27 mouse cellular contexts compared by ENCODE assay signal in the genomic region with DNA sequence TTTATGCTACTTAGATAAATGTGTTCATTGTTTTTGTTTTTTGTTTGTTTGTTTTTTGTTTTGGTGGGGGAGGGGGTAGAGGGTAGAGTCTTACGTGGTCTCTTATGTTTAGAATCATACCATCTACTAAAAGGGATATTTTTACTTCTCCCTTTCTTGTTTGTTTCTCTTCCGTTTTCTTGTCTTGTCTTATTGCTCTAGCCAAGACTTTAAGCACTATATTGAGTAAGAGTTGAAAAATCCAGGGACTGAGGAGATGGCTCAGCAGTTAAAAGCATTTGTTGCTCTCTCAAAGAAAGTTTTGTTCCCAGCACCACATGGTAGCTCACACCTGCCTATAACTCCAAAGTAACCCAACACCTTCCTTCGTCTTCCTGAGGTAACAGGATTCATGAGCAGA. TPM values are rescaled to one million over a fixed set of nuclear protein-coding genes. Genes with fewer than 3 reads are reported as not detected.
DNase-seq lines count a peak whose midpoint lies in the region; ATAC-seq lines count a peak whose summit lies in the region.
"Had no signal": no experiment of that assay in that cellular context is flagged by ENCODE, and none has a peak within 500 bp of the region (broad histone marks: within the 10 kb centered on the region; RNA-seq: fewer than 3 reads in every experiment).

No protein-coding gene starts in this region.

- intact Hi-C loops in heart, postnatal 36 days (cut with DNase I): no loop called here

- H3K9ac ChIP-seq in kidney, embryonic 15.5 days: no peak overlapping the region
- H3K9ac ChIP-seq: embryonic facial prominence, embryonic 12.5 days; embryonic facial prominence, embryonic 15.5 days; forebrain, embryonic 12.5 days; forebrain, embryonic 15.5 days; heart, embryonic 12.5 days; heart, embryonic 15.5 days; hindbrain, embryonic 14.5 days had no signal

- no peak overlapping the region for H3K27ac ChIP-seq in kidney, embryonic 15.5 days
- H3K27ac ChIP-seq: embryonic facial prominence, embryonic 12.5 days; embryonic facial prominence, embryonic 15.5 days; forebrain, embryonic 12.5 days; forebrain, embryonic 15.5 days; heart, embryonic 15.5 days; hindbrain, embryonic 14.5 days; hindbrain, postnatal 0 days had no signal

- H3K36me3 ChIP-seq in kidney, embryonic 15.5 days: no peaks in the 10 kb centered on the region
- H3K36me3 ChIP-seq: embryonic facial prominence, embryonic 12.5 days; embryonic facial prominence, embryonic 15.5 days; forebrain, embryonic 12.5 days; forebrain, embryonic 15.5 days; heart, embryonic 12.5 days; heart, embryonic 15.5 days had no signal

- 0 out of 2 replicates have a peak, but pooled peaks cover 2% of the 10 kb centered on the region for H3K4me1 ChIP-seq in kidney, embryonic 15.5 days
- H3K4me1 ChIP-seq: embryonic facial prominence, embryonic 12.5 days; forebrain, embryonic 15.5 days had no signal

- no peak overlapping the region for H3K4me2 ChIP-seq in kidney, embryonic 15.5 days
- H3K4me2 ChIP-seq: embryonic facial prominence, embryonic 12.5 days; embryonic facial prominence, embryonic 15.5 days; forebrain, embryonic 12.5 days; forebrain, embryonic 15.5 days; heart, embryonic 12.5 days; heart, embryonic 15.5 days; hindbrain, embryonic 14.5 days had no signal

- H3K27me3 ChIP-seq in kidney, embryonic 15.5 days: no peaks in the 10 kb centered on the region
- H3K27me3 ChIP-seq: embryonic facial prominence, embryonic 12.5 days; embryonic facial prominence, embryonic 15.5 days; forebrain, embryonic 12.5 days; forebrain, embryonic 15.5 days; heart, embryonic 15.5 days had no signal

- peak; percentile 70 for DNase-seq in heart, adult 11 months
- no peak for DNase-seq in heart, postnatal 36 days
- DNase-seq in left cerebral cortex, adult 9 months (ENCODE audit: low spot score in 2 of 2): no peak
- DNase-seq in layer of hippocampus, adult 8-10 months (ENCODE audit: low spot score in 2 of 2): no peak
- DNase-seq: adrenal gland, adult 2 months; adrenal gland, postnatal 14 days; cerebellum, adult 18-20 months; cerebellum, adult 9-10 months; cerebellum, postnatal 14 days; gastrocnemius, postnatal 10 days; gastrocnemius, postnatal 36 days; heart, adult 18-20 months; heart, postnatal 10 days; heart, postnatal 4 days had no signal

- peak; percentile 87 for ATAC-seq in granulocyte monocyte progenitor cell, adult 5-6 weeks (replicated peaks; ENCODE audit: poor library complexity, severe bottlenecking)
- ATAC-seq in megakaryocyte progenitor cell, adult 5-6 weeks (replicated peaks; ENCODE audit: poor library complexity): peak; percentile 38; the same call in 1 of the 2 replicates
- no peak for ATAC-seq in kidney, embryonic 15.5 days (replicated peaks; ENCODE audit: low FRiP score)
- ATAC-seq: CD4-positive, CD25-positive, alpha-beta regulatory T cell, adult 4 months; forebrain, embryonic 15.5 days; hindbrain, postnatal 0 days; inflammation-experienced regulatory T-cells, adult 6 months had no signal

- WGBS in kidney, embryonic 15.5 days: 84% methylated on average over 3 of the region's 3 CpGs

- H3K9me3 ChIP-seq in kidney, embryonic 15.5 days (replicated peaks): no peaks in the 10 kb centered on the region
- H3K9me3 ChIP-seq: embryonic facial prominence, embryonic 15.5 days; forebrain, embryonic 12.5 days; forebrain, embryonic 15.5 days; heart, embryonic 15.5 days had no signal

- no peak overlapping the region for H3K4me3 ChIP-seq in kidney, embryonic 15.5 days (replicated peaks)
- H3K4me3 ChIP-seq: embryonic facial prominence, embryonic 12.5 days; embryonic facial prominence, embryonic 15.5 days; forebrain, embryonic 12.5 days; forebrain, embryonic 15.5 days; heart, embryonic 12.5 days; heart, embryonic 15.5 days had no signal

RNA-seq across cellular contexts. Expression of a gene that starts 50.1 kb away (rescaled TPM):
- total RNA-seq in heart, postnatal 36 days (2021): 10 to 100 TPM; 37.7 to 39.7 TPM
- 71.1 and 89.5 TPM in 2 replicates for total RNA-seq in granulocyte monocyte progenitor cell, adult 5-6 weeks (2014; fragmentation: Nextera tagmentation)
- 83.2 and 100 TPM in 2 replicates for total RNA-seq in granulocyte monocyte progenitor cell, adult 5-6 weeks (2017)
- total RNA-seq in megakaryocyte progenitor cell, adult 5-6 weeks (2015): 108 and 136 TPM in 2 replicates
- 71.6 and 83.0 TPM in 2 replicates for total RNA-seq in megakaryocyte progenitor cell, adult 5-6 weeks (2017)
- 130 TPM in 2 replicates for polyA plus RNA-seq in kidney, embryonic 15.5 days (2015; fragmentation: Nextera tagmentation; extraction: Ambion mirVana)
- 10 to 100 TPM; 70.3 to 82.5 (median 74.4) TPM for total RNA-seq in layer of hippocampus, adult 8-10 months (2022)
